Mouse (Mus musculus) bone marrow, adult 2 months (tissue): ENCODE data around the gene Tmem30a. TPM values are rescaled to one million over a fixed set of nuclear protein-coding genes. Genes with fewer than 3 reads are reported as not detected.

ENCODE experiments used
- H3K27ac ChIP-seq: fragments of 200-500 bp; 2 replicates; pipeline ENCODE4 v1.5.1; 2012; ENCODE audit warnings: low read depth, mild to moderate bottlenecking, control low read depth, inconsistent platforms, low read length; ENCODE audit not compliant: control insufficient read depth, poor library complexity, insufficient read depth
- H3K4me1 ChIP-seq: fragments of 200-500 bp; 2 replicates; pipeline ENCODE4 v1.6.1; 2011; ENCODE audit warnings: low read length; ENCODE audit not compliant: control insufficient read depth, insufficient read depth
- H3K4me3 ChIP-seq: fragments of 200-500 bp; replicated peaks from 2 replicates; pipeline ENCODE3; 2011; ENCODE audit warnings: mild to moderate bottlenecking, low read depth, low read length, control low read depth; ENCODE audit not compliant: control insufficient read depth
- CTCF ChIP-seq: fragments of 200-500 bp; IDR thresholded peaks from 2 replicates; pipeline ENCODE4 v1.5.1; 2011; ENCODE audit warnings: low read length, control low read depth; ENCODE audit not compliant: control insufficient read depth, insufficient read depth
- POLR2A ChIP-seq: fragments of 200-500 bp; IDR thresholded peaks from 2 replicates; pipeline ENCODE4 v1.6.1; 2011; ENCODE audit warnings: low read depth, mild to moderate bottlenecking, control low read depth, low read length, borderline replicate concordance; ENCODE audit not compliant: control insufficient read depth
- WGBS: fragments of 180-500 bp; shearing (Covaris S2); methylation state at CpG from one replicate; pipeline ENCODE4 v1.1.7; 2018; 5-methylcytosine and 5-hydroxymethylcytosine counted together
- polyA plus RNA-seq: library from polyadenylated mRNA; stranded (reverse); fragments of >200 nt; gene quantifications from 2 replicates; pipeline ENCODE4 v1.2.4, GENCODE M21; 2011; ENCODE audit warnings: low replicate concordance; ENCODE audit not compliant: missing spikeins, insufficient read depth, insufficient read length

Gene Tmem30a
- polyA plus RNA-seq, 1 experiment = 19.3 TPM

- WGBS = 36% methylated on average over 7 of the region's 7 CpGs
- no peak overlapping the region for H3K27ac ChIP-seq
- H3K4me3 ChIP-seq = no peak overlapping the region
- TF ChIP-seq POLR2A = no peak
- TF ChIP-seq CTCF = no peak
- no peaks in the 10 kb centered on the region for H3K4me1 ChIP-seq
Measured at GRCm38 (mm10) chr9:79750709-79751108, 42.6 kb downstream of the Tmem30a start.

- Histone ChIP-seq H3K4me3 (no peak overlapping the region), H3K27ac (no peak overlapping the region), H3K4me1 (no peaks in the 10 kb centered on the region)
- TF ChIP-seq CTCF (no peak), POLR2A (no peak)
- WGBS = 89% methylated on average over 4 of the region's 4 CpGs
Measured at GRCm38 (mm10) chr9:79745036-79745435, 48.3 kb downstream of the Tmem30a start.

GRCm38 (mm10) chr9:79735608-79736007, 57.7 kb downstream of the Tmem30a start:
- WGBS = 71% methylated on average over 6 of the region's 6 CpGs
- TF ChIP-seq POLR2A (no peak), CTCF (no peak)
- H3K27ac ChIP-seq = peak overlapping the region; percentile 66; the same call in 1 of the 2 replicates
- H3K4me1 ChIP-seq = no peaks in the 10 kb centered on the region
- H3K4me3 ChIP-seq = no peak overlapping the region

GRCm38 (mm10) chr9:79730301-79730700, 63.0 kb downstream of the Tmem30a start:
- Histone ChIP-seq H3K27ac (no peak overlapping the region), H3K4me1 (no peaks in the 10 kb centered on the region), H3K4me3 (no peak overlapping the region)
- WGBS = 73% methylated on average over 5 of the region's 5 CpGs
- TF ChIP-seq CTCF = no peak
- TF ChIP-seq POLR2A = no peak

GRCm38 (mm10) chr9:79723090-79723489, 70.2 kb downstream of the Tmem30a start:
- H3K4me1 ChIP-seq = no peaks in the 10 kb centered on the region
- 33% methylated on average over 5 of the region's 5 CpGs for WGBS
- TF ChIP-seq POLR2A (no peak), CTCF (no peak)

GRCm38 (mm10) chr9:79721056-79721455, 72.3 kb downstream of the Tmem30a start:
- no peaks in the 10 kb centered on the region for H3K4me1 ChIP-seq
- TF ChIP-seq CTCF (peak; percentile 26; the same call in 1 of the 2 replicates), POLR2A (no peak)
- WGBS = 10% methylated on average over 9 of the region's 9 CpGs
- H3K4me3 ChIP-seq = no peak overlapping the region
- no peak overlapping the region for H3K27ac ChIP-seq

More at GRCm38 (mm10) chr9:79723090-79723489, 70.2 kb downstream of the Tmem30a start:
- Histone ChIP-seq H3K27ac (no peak overlapping the region), H3K4me3 (no peak overlapping the region)

- Histone ChIP-seq H3K4me1 (no peaks in the 10 kb centered on the region), H3K27ac (no peak overlapping the region), H3K4me3 (no peak overlapping the region)
- TF ChIP-seq CTCF (no peak), POLR2A (no peak)
- WGBS = 36% methylated on average over 9 of the region's 9 CpGs
Measured at GRCm38 (mm10) chr9:79720143-79720542, 73.2 kb downstream of the Tmem30a start.

GRCm38 (mm10) chr9:79719451-79719850, 73.9 kb downstream of the Tmem30a start:
- Histone ChIP-seq H3K27ac (no peak overlapping the region), H3K4me1 (no peaks in the 10 kb centered on the region), H3K4me3 (no peak overlapping the region)
- WGBS = 2% methylated on average over 28 of the region's 28 CpGs
- TF ChIP-seq POLR2A = no peak
- no peak for TF ChIP-seq CTCF

Other genes starting within 250 kb of the Tmem30a start
- gene Col12a1, start 74.7 kb downstream of the Tmem30a start, polyA plus RNA-seq = 2.8 and 6.5 TPM in 2 replicates
- 214 and 333 TPM in 2 replicates for gene Cox7a2, start 33.6 kb downstream of the Tmem30a start, polyA plus RNA-seq
- 0.92 TPM in 1 of 2 replicates, not detected in the other for gene Filip1, start 219.3 kb upstream of the Tmem30a start, polyA plus RNA-seq